Mouse (Mus musculus) neural tube, embryonic 13.5 days (tissue): ENCODE data around the gene Tbc1d23. TPM values are rescaled to one million over a fixed set of nuclear protein-coding genes. Genes with fewer than 3 reads are reported as not detected.

Experiments
- ATAC-seq: fragments of 200-750 bp; cut with Nextera tagmentation; 2 replicates; pipeline ENCODE4 v1.8.0; 2017; ENCODE audit warnings: low read depth, mild to moderate bottlenecking, moderate TSS enrichment, moderate library complexity
- H3K27ac ChIP-seq: fragments of 300-500 bp; sonication (generic); replicated peaks from 2 replicates; pipeline ENCODE4 v1.5.1; 2015; ENCODE audit warnings: moderate library complexity, mild to moderate bottlenecking, inconsistent platforms
- H3K27me3 ChIP-seq: fragments of 300-500 bp; sonication (generic); 2 replicates; pipeline ENCODE4 v1.6.1; 2015; ENCODE audit warnings: mild to moderate bottlenecking, inconsistent platforms
- H3K36me3 ChIP-seq: fragments of 300-500 bp; sonication (generic); 2 replicates; pipeline ENCODE4 v1.6.1; 2015; ENCODE audit warnings: mild to moderate bottlenecking, inconsistent platforms
- H3K4me1 ChIP-seq: fragments of 300-500 bp; sonication (generic); replicated peaks from 2 replicates; pipeline ENCODE4 v1.6.1; 2015; ENCODE audit warnings: inconsistent platforms
- H3K4me2 ChIP-seq: fragments of 300-500 bp; sonication (generic); 2 replicates; pipeline ENCODE4 v1.6.1; 2015; ENCODE audit warnings: inconsistent platforms, mild to moderate bottlenecking, moderate library complexity
- H3K4me3 ChIP-seq: fragments of 300-500 bp; sonication (generic); 2 replicates; pipeline ENCODE4 v1.5.1; 2015; ENCODE audit warnings: mild to moderate bottlenecking, inconsistent platforms
- H3K9ac ChIP-seq: fragments of 300-500 bp; sonication (generic); 2 replicates; pipeline ENCODE4 v1.6.1; 2015; ENCODE audit warnings: moderate library complexity, mild to moderate bottlenecking, inconsistent platforms
- H3K9me3 ChIP-seq: fragments of 300-500 bp; sonication (generic); 2 replicates; pipeline ENCODE4 v1.6.1; 2016; ENCODE audit warnings: inconsistent platforms
- WGBS: fragments of 180-500 bp; shearing (Covaris S2); methylation state at CpG from one replicate; pipeline ENCODE4 v1.1.7; 2015; 5-methylcytosine and 5-hydroxymethylcytosine counted together
- polyA plus RNA-seq: library from polyadenylated mRNA; unstranded; fragments of >200 nt; fragmentation: Nextera tagmentation; extraction: Ambion mirVana; gene quantifications from 2 replicates; pipeline ENCODE4 v1.2.1, GENCODE M21; 2015

Gene Tbc1d23
- polyA plus RNA-seq, 1 experiment from 2014 or later, result 24.0 TPM

- Histone ChIP-seq H3K36me3 (peaks cover 42% of the 10 kb centered on the region), H3K9ac (no peak overlapping the region), H3K4me3 (no peak overlapping the region), H3K27me3 (no peaks in the 10 kb centered on the region), H3K9me3 (no peaks in the 10 kb centered on the region), H3K4me1 (peaks cover 14% of the 10 kb centered on the region), H3K4me2 (no peak overlapping the region), H3K27ac (no peak overlapping the region)
- ATAC-seq, result no peak
- 92% methylated on average over 8 of the region's 8 CpGs for WGBS
Measured at GRCm38 (mm10) chr16:57171161-57171560, 60.1 kb downstream of the Tbc1d23 start.

- no peak for ATAC-seq
- Histone ChIP-seq H3K27me3 (no peaks in the 10 kb centered on the region), H3K9me3 (no peaks in the 10 kb centered on the region), H3K27ac (no peak overlapping the region), H3K4me2 (no peak overlapping the region), H3K4me3 (no peak overlapping the region), H3K9ac (peak overlapping the region; percentile 8; the same call in 1 of the 2 replicates), H3K36me3 (peaks cover 28% of the 10 kb centered on the region), H3K4me1 (peaks cover 18% of the 10 kb centered on the region)
- WGBS, result 60% methylated on average over 4 of the region's 4 CpGs
Measured at GRCm38 (mm10) chr16:57168236-57168635, 63.1 kb downstream of the Tbc1d23 start.

- Histone ChIP-seq H3K27me3 (no peaks in the 10 kb centered on the region), H3K4me3 (peak overlapping the region; percentile 78), H3K36me3 (peaks cover 25% of the 10 kb centered on the region), H3K4me2 (peak overlapping the region; percentile 76), H3K4me1 (peaks cover 18% of the 10 kb centered on the region), H3K9ac (peak overlapping the region; percentile 78), H3K27ac (peak overlapping the region; percentile 89), H3K9me3 (no peaks in the 10 kb centered on the region)
- ATAC-seq, result peak; percentile 69; the same call in 1 of the 2 replicates
- WGBS, result 25% methylated on average over 5 of the region's 5 CpGs
Measured at GRCm38 (mm10) chr16:57167514-57167912, 63.8 kb downstream of the Tbc1d23 start.

GRCm38 (mm10) chr16:57166611-57167513 is 64.4 kb downstream of the Tbc1d23 start, which contains the start of gene Nit2:
Gene Nit2 (minus strand): TSS chr16:57167341.
- Histone ChIP-seq H3K9ac (peak within 1 kb of the TSS; percentile 78), H3K9me3 (no peaks in the 10 kb centered on the region), H3K36me3 (peaks cover 24% of the 10 kb centered on the region), H3K4me3 (peak within 1 kb of the TSS; percentile 78), H3K4me1 (peaks cover 18% of the 10 kb centered on the region), H3K27ac (peak within 1 kb of the TSS; percentile 89), H3K4me2 (peak within 1 kb of the TSS; percentile 76), H3K27me3 (no peaks in the 10 kb centered on the region)
- under 1% methylated on average over 58 of the region's 58 CpGs for WGBS
- ATAC-seq, result peak; percentile 99

GRCm38 (mm10) chr16:57166086-57166485 is 65.2 kb downstream of the Tbc1d23 start:
- no peak for ATAC-seq
- Histone ChIP-seq H3K4me1 (peaks cover 18% of the 10 kb centered on the region), H3K27me3 (no peaks in the 10 kb centered on the region), H3K9me3 (no peaks in the 10 kb centered on the region), H3K4me3 (peak overlapping the region; percentile 78), H3K36me3 (peaks cover 24% of the 10 kb centered on the region), H3K27ac (0 out of 2 replicates have a peak overlapping the region, but pooled peaks have one; percentile 89), H3K9ac (peak overlapping the region; percentile 78), H3K4me2 (peak overlapping the region; percentile 76)
- WGBS, result 88% methylated on average over 6 of the region's 6 CpGs

GRCm38 (mm10) chr16:57165157-57165556 is 66.1 kb downstream of the Tbc1d23 start:
- ATAC-seq, result no peak
- 96% methylated on average over 5 of the region's 5 CpGs for WGBS

GRCm38 (mm10) chr16:57163694-57164093 is 67.6 kb downstream of the Tbc1d23 start:
- 84% methylated on average over 1 of the region's 1 CpGs for WGBS
- Histone ChIP-seq H3K36me3 (peaks cover 25% of the 10 kb centered on the region), H3K27ac (no peak overlapping the region), H3K4me1 (peaks cover 18% of the 10 kb centered on the region), H3K4me2 (no peak overlapping the region), H3K4me3 (no peak overlapping the region), H3K27me3 (no peaks in the 10 kb centered on the region), H3K9ac (no peak overlapping the region), H3K9me3 (no peaks in the 10 kb centered on the region)
- ATAC-seq, result no peak

More at GRCm38 (mm10) chr16:57165157-57165556, 66.1 kb downstream of the Tbc1d23 start:
- Histone ChIP-seq H3K9me3 (no peaks in the 10 kb centered on the region), H3K4me3 (no peak overlapping the region), H3K4me2 (no peak overlapping the region), H3K27ac (no peak overlapping the region), H3K9ac (no peak overlapping the region), H3K36me3 (peaks cover 19% of the 10 kb centered on the region), H3K4me1 (peaks cover 18% of the 10 kb centered on the region), H3K27me3 (no peaks in the 10 kb centered on the region)

- Histone ChIP-seq H3K27ac (no peak overlapping the region), H3K4me1 (peaks cover 14% of the 10 kb centered on the region), H3K36me3 (peaks cover 33% of the 10 kb centered on the region), H3K9me3 (no peaks in the 10 kb centered on the region), H3K27me3 (no peaks in the 10 kb centered on the region), H3K4me3 (no peak overlapping the region), H3K9ac (no peak overlapping the region), H3K4me2 (no peak overlapping the region)
- ATAC-seq, result no peak
- 91% methylated on average over 5 of the region's 5 CpGs for WGBS
Measured at GRCm38 (mm10) chr16:57162841-57163240, 68.5 kb downstream of the Tbc1d23 start.

- Histone ChIP-seq H3K27ac (no peak overlapping the region), H3K9me3 (no peaks in the 10 kb centered on the region), H3K4me2 (no peak overlapping the region), H3K27me3 (no peaks in the 10 kb centered on the region), H3K4me3 (no peak overlapping the region), H3K4me1 (no peaks in the 10 kb centered on the region), H3K36me3 (peaks cover 54% of the 10 kb centered on the region), H3K9ac (no peak overlapping the region)
- WGBS, result 64% methylated on average over 7 of the region's 7 CpGs
- 0 out of 2 replicates have a peak, but pooled peaks have one; percentile 33 for ATAC-seq
Measured at GRCm38 (mm10) chr16:57159835-57160234, 71.5 kb downstream of the Tbc1d23 start.

GRCm38 (mm10) chr16:57157728-57158127 is 73.6 kb downstream of the Tbc1d23 start:
- Histone ChIP-seq H3K4me3 (no peak overlapping the region), H3K9me3 (no peaks in the 10 kb centered on the region), H3K9ac (no peak overlapping the region), H3K27me3 (no peaks in the 10 kb centered on the region), H3K4me1 (no peaks in the 10 kb centered on the region), H3K36me3 (peaks cover 65% of the 10 kb centered on the region), H3K27ac (no peak overlapping the region), H3K4me2 (no peak overlapping the region)
- no peak for ATAC-seq
- WGBS, result 76% methylated on average over 4 of the region's 4 CpGs

- Histone ChIP-seq H3K27me3 (no peaks in the 10 kb centered on the region), H3K4me2 (no peak overlapping the region), H3K9ac (no peak overlapping the region), H3K9me3 (no peaks in the 10 kb centered on the region), H3K36me3 (peaks cover 71% of the 10 kb centered on the region), H3K4me1 (no peaks in the 10 kb centered on the region), H3K4me3 (no peak overlapping the region), H3K27ac (no peak overlapping the region)
- WGBS, result 91% methylated on average over 4 of the region's 4 CpGs
- no peak for ATAC-seq
Measured at GRCm38 (mm10) chr16:57157076-57157475, 74.2 kb downstream of the Tbc1d23 start.

- Histone ChIP-seq H3K9me3 (no peaks in the 10 kb centered on the region), H3K27me3 (no peaks in the 10 kb centered on the region), H3K4me2 (no peak overlapping the region), H3K36me3 (peaks cover 68% of the 10 kb centered on the region), H3K4me1 (no peaks in the 10 kb centered on the region), H3K9ac (no peak overlapping the region), H3K27ac (no peak overlapping the region), H3K4me3 (no peak overlapping the region)
- ATAC-seq, result no peak
Measured at GRCm38 (mm10) chr16:57155899-57156298, 75.4 kb downstream of the Tbc1d23 start.
